Mouse (Mus musculus) kidney, embryonic 15.5 days (tissue): ENCODE data around the gene Aldh1l2. TPM values are rescaled to one million over a fixed set of nuclear protein-coding genes. Genes with fewer than 3 reads are reported as not detected.

Experiments used
- ATAC-seq: fragments of 200-750 bp; cut with Nextera tagmentation; replicated peaks from 2 replicates; pipeline ENCODE4 v1.8.0; 2017; ENCODE audit warnings: moderate TSS enrichment; ENCODE audit not compliant: low FRiP score
- H3K27ac ChIP-seq: fragments of 300-500 bp; sonication (generic); 2 replicates; pipeline ENCODE4 v1.5.1; 2015; ENCODE audit warnings: mild to moderate bottlenecking, inconsistent platforms
- H3K27me3 ChIP-seq: fragments of 300-500 bp; sonication (generic); 2 replicates; pipeline ENCODE4 v1.6.1; 2015; ENCODE audit warnings: inconsistent platforms
- H3K36me3 ChIP-seq: fragments of 300-500 bp; sonication (generic); 2 replicates; pipeline ENCODE4 v1.6.1; 2015; ENCODE audit warnings: inconsistent platforms
- H3K4me1 ChIP-seq: fragments of 300-500 bp; sonication (generic); 2 replicates; pipeline ENCODE4 v1.6.1; 2015; ENCODE audit warnings: inconsistent platforms
- H3K4me2 ChIP-seq: fragments of 300-500 bp; sonication (generic); 2 replicates; pipeline ENCODE4 v1.6.1; 2015; ENCODE audit warnings: moderate library complexity, mild to moderate bottlenecking, inconsistent platforms
- H3K4me3 ChIP-seq: fragments of 300-500 bp; sonication (generic); replicated peaks from 2 replicates; pipeline ENCODE4 v1.5.1; 2015; ENCODE audit warnings: mild to moderate bottlenecking, inconsistent platforms
- H3K9ac ChIP-seq: fragments of 300-500 bp; sonication (generic); 2 replicates; pipeline ENCODE4 v1.6.1; 2015; ENCODE audit warnings: mild to moderate bottlenecking, inconsistent platforms
- H3K9me3 ChIP-seq: fragments of 300-500 bp; sonication (generic); replicated peaks from 2 replicates; pipeline ENCODE4 v1.6.1; 2016; ENCODE audit warnings: inconsistent platforms
- WGBS: fragments of 180-500 bp; shearing (Covaris S2); methylation state at CpG from one replicate; pipeline ENCODE4 v1.1.7; 2015; ENCODE audit warnings: mixed read lengths; 5-methylcytosine and 5-hydroxymethylcytosine counted together
- polyA plus RNA-seq: library from polyadenylated mRNA; unstranded; fragments of >200 nt; fragmentation: Nextera tagmentation; extraction: Ambion mirVana; gene quantifications from 2 replicates; pipeline ENCODE4 v1.2.1, GENCODE M21; 2015

Aldh1l2 gene
- polyA plus RNA-seq, result 0.79 and 0.99 TPM in 2 replicates

DNA sequence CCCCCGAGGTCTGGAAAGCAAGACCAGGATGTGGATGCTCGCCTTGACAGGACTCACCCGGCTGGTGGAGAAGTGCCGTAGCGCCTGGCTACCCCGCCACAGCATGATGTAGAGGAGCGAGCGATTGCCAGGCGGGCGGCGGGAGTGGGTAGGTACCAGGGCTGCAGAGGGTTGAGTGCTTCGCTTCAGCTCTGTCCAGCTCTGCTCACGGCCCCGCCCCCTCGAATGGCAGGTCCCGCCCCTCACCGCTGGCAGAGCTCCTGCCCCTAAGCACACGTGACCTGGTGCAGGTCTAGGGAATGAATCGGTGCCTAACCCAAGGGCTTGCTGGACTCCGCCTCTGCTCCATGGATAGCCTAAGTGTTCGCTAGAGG lies at the start of gene Aldh1l2:
Gene Aldh1l2 (minus strand): TSS at position 231 of the 374 bp plus-strand sequence.
- Histone ChIP-seq H3K27ac (no peak within 1 kb of the TSS), H3K9me3 (no peaks in the 10 kb centered on the region), H3K36me3 (no peaks in the 10 kb centered on the region), H3K4me2 (peak within 1 kb of the TSS; percentile 93), H3K9ac (peak within 1 kb of the TSS; percentile 31), H3K4me3 (peak within 1 kb of the TSS; percentile 47), H3K4me1 (peaks cover 13% of the 10 kb centered on the region; the same call in 1 of the 2 replicates), H3K27me3 (peaks cover 22% of the 10 kb centered on the region)
- under 1% methylated on average over 21 of the region's 21 CpGs for WGBS
- ATAC-seq, result peak; percentile 98

DNA sequence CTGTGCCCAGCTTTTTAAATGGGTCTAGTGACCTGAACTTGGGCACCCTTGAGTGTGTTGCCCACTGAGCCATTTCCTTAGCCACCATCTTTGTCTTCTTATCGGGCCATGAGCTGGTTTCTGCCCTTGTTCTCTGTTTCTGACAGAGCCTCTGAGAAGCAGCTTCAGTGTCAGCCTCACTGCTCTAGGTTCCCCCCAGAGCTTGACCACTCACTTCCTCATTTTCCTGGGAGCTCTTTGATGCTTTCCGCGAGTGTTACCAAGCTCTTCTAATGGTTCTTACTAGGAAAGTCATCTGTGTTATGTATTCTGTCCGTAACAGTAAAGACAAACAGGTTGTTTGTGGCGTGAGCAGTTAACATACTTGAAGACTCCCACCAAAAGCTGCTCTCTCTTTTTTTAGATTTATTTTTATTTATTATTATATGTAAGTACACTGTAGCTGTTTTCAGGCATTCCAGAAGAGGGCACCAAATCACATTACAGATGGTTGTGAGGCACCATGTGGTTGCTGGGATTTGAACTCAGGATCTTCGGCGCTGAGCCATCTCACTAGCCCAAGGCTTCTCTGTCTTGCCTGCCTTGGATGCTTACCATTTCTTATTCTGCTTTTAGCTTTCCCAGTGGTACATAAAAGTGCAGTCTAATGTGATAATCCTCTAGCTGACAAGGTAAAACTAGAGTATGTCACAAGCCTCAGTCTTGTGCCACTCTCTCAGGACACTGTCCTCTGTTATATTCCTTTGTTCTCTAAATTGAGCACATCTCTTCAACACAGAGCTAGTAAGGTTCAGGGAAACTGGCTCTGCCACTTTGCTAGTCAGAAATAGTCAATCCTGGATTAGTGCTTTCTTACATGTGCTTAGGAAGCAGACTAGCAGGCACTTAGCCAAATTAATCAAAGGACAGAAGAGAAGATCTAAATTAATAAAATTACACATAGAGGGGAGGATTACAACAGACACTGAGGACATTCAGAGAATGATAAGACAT lies 31.8 kb upstream of the Aldh1l2 start:
- H3K27ac ChIP-seq, result no peak overlapping the region
- peaks cover 92% of the 10 kb centered on the region for H3K36me3 ChIP-seq
- no peak for ATAC-seq

DNA sequence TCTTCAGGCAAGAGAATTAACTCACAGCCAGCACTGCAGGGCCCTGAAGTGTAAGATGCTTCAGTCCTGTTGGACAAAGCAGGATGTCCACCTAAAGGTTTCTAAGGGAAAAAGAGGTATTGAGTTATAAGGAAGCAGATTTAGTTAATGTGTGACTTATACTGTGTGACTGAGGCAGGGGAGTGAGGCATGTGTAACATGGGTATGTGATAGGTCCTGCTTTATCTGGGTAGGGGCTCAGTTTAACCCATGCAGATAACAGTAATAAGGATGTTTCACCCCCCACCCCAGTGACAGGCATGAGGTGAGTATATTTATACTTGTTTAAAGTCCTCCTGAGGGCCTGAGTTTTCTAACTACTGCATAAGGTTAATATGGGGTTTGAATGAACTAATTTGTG lies 29.1 kb upstream of the Aldh1l2 start:
- H3K27me3 ChIP-seq, result no peaks in the 10 kb centered on the region
- no peak overlapping the region for H3K4me2 ChIP-seq
- no peak for ATAC-seq
- no peak overlapping the region for H3K9ac ChIP-seq
- no peaks in the 10 kb centered on the region for H3K9me3 ChIP-seq
- H3K4me3 ChIP-seq, result no peak overlapping the region
- H3K4me1 ChIP-seq, result no peaks in the 10 kb centered on the region
- no peak overlapping the region for H3K27ac ChIP-seq
- peaks cover 88% of the 10 kb centered on the region for H3K36me3 ChIP-seq

More for the DNA sequence above, 31.8 kb upstream of the Aldh1l2 start:
- 96% methylated on average over 7 of the region's 7 CpGs for WGBS
- no peak overlapping the region for H3K4me2 ChIP-seq
- H3K9ac ChIP-seq, result no peak overlapping the region
- no peaks in the 10 kb centered on the region for H3K4me1 ChIP-seq
- H3K9me3 ChIP-seq, result no peaks in the 10 kb centered on the region
- no peak overlapping the region for H3K4me3 ChIP-seq
- H3K27me3 ChIP-seq, result no peaks in the 10 kb centered on the region

DNA sequence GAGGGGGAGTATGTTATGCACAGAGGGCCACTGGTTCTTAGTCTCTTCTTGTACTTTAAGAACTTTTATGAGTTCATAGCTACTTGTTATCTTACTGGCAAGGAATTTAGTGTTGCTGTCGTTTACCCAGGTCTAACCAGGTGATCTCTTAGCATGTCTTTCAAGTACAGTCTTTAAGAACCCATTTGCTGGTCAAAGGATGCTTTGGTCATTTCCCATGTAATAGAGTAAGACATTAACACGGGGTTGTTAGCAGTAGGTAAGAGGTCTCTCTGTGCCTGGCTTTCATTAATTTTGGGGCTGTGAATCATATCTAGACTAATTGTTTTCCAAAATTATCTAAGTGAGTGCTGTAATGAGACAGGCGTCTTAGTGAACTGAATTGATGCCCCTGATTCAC lies 11.4 kb upstream of the Aldh1l2 start:
- no peak for ATAC-seq
- peaks cover 22% of the 10 kb centered on the region for H3K36me3 ChIP-seq
- no peaks in the 10 kb centered on the region for H3K9me3 ChIP-seq
- no peak overlapping the region for H3K9ac ChIP-seq
- WGBS, result 58% methylated on average over 3 of the region's 3 CpGs
- peaks cover 22% of the 10 kb centered on the region for H3K4me1 ChIP-seq
- H3K27me3 ChIP-seq, result no peaks in the 10 kb centered on the region
- peak overlapping the region; percentile 71 for H3K4me2 ChIP-seq
- H3K4me3 ChIP-seq, result peak overlapping the region; percentile 93; the same call in 1 of the 2 replicates
- H3K27ac ChIP-seq, result no peak overlapping the region

DNA sequence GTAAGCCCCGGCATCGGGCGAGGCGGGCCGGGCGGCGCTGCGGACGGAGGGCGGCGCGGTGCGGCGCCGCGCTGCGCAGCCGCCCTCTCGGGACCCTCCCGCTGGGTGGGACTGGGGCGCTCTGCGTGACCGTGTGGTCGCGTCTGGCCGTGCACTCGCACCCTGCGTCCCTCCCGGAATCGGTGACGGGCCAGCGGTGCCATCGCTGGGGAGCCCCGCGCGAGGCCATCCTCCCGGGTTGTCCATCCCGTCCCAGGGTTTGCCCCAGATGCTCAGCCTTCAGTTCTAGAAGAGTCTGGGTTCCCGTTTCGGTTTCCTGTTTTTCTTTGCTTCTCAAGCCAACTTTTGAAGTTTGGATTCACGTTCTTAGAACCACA lies 10.2 kb upstream of the Aldh1l2 start:
- Histone ChIP-seq H3K9ac (peak overlapping the region; percentile 87), H3K36me3 (peaks cover 12% of the 10 kb centered on the region), H3K9me3 (no peaks in the 10 kb centered on the region), H3K4me3 (peak overlapping the region; percentile 93), H3K4me1 (peaks cover 22% of the 10 kb centered on the region), H3K27ac (peak overlapping the region; percentile 91), H3K4me2 (peak overlapping the region; percentile 71), H3K27me3 (no peaks in the 10 kb centered on the region)
- peak; percentile 96 for ATAC-seq
- WGBS, result under 1% methylated on average over 40 of the region's 41 CpGs

DNA sequence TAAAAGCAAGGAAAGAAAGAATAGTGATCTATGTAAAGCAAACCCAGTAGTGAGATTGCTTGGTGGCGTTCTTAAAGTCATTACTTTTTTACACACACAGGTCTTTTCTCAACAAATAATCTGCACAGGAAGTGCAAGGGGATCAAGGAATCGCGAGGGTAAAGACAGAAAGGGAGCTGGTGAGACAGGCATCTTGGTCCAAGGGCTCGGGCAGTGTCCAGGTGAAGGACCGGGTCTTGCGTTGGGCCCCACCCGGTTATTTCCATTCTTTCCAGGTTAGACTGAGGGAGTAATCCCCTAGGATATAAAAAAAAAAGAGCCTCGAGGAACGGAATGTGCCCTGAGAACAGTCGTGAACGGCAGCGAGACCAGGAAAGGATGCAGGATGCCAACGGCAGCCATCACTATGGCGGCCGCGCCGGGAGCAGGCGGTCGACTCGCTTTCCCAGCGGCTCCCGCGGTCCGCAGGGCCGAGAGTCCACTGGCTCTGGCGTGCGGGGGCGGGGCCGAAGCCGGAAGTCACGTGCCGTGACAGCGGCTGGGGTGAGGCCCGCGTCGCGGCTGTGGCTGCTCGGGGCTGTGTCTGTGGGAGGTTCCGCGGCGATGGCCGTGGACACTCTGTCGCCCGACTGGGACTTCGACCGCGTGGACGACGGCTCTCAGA lies 9.6 kb upstream of the Aldh1l2 start, which contains the start of gene Washc4:
Gene Washc4 (plus strand): TSS at position 314 of the 664 bp plus-strand sequence.
- Histone ChIP-seq H3K27ac (peak within 1 kb of the TSS; percentile 91), H3K4me1 (peaks cover 22% of the 10 kb centered on the region), H3K9me3 (no peaks in the 10 kb centered on the region), H3K36me3 (peaks cover 10% of the 10 kb centered on the region), H3K27me3 (no peaks in the 10 kb centered on the region), H3K4me3 (peak within 1 kb of the TSS; percentile 93), H3K4me2 (peak within 1 kb of the TSS; percentile 71), H3K9ac (peak within 1 kb of the TSS; percentile 87)
- peak; percentile 99 for ATAC-seq
- WGBS, result 1% methylated on average over 44 of the region's 49 CpGs

DNA sequence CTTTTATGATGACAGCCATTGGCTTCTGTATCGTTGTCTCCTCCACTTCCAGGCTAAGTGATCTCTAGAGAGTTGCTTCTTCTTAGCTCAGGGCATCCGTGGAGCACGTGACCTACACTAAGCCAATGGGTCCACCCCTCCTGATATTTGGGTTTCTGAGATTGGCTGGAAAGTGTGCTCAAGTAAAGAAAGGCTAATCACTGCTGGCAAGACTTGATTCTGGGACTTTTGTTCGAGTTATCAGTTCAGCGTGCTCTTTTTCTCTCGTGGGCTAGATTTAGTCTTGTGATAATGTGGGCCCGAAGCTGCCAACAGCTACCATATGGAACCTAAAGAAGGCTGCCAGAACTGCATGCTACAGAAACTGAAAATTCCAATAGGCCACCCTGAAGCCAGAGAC lies 8.3 kb upstream of the Aldh1l2 start:
- Histone ChIP-seq H3K36me3 (no peaks in the 10 kb centered on the region), H3K27me3 (0 out of 2 replicates have a peak, but pooled peaks cover under 1% of the 10 kb centered on the region), H3K9me3 (no peaks in the 10 kb centered on the region), H3K4me1 (peaks cover 18% of the 10 kb centered on the region), H3K9ac (no peak overlapping the region), H3K4me2 (no peak overlapping the region), H3K4me3 (no peak overlapping the region), H3K27ac (no peak overlapping the region)
- 82% methylated on average over 7 of the region's 7 CpGs for WGBS
- ATAC-seq, result no peak

DNA sequence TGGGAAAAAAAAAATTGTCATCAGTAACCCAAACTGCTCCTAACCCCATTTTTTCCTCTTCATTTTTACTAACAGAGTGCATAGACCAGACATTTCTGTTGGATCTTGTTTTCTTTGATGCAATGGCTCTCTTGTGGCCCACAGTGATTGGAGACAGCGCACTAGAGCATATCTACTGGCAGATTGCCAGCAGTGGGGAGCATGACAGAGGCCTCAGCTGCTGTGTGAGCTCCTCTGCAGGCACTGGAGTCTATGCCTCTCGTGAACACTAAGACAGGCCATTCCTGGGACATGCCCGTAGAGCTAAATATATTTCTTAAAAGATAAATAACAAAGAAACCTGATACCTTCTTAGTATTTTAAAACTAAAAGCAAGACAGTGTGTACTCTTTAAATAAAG lies 6.2 kb upstream of the Aldh1l2 start:
- no peak for ATAC-seq
- H3K27me3 ChIP-seq, result 0 out of 2 replicates have a peak, but pooled peaks cover 4% of the 10 kb centered on the region
- no peak overlapping the region for H3K9ac ChIP-seq
- no peak overlapping the region for H3K4me3 ChIP-seq
- peaks cover 8% of the 10 kb centered on the region for H3K4me1 ChIP-seq
- WGBS, result 36% methylated on average over 3 of the region's 3 CpGs
- no peaks in the 10 kb centered on the region for H3K9me3 ChIP-seq
- no peak overlapping the region for H3K4me2 ChIP-seq
- no peaks in the 10 kb centered on the region for H3K36me3 ChIP-seq
- no peak overlapping the region for H3K27ac ChIP-seq

DNA sequence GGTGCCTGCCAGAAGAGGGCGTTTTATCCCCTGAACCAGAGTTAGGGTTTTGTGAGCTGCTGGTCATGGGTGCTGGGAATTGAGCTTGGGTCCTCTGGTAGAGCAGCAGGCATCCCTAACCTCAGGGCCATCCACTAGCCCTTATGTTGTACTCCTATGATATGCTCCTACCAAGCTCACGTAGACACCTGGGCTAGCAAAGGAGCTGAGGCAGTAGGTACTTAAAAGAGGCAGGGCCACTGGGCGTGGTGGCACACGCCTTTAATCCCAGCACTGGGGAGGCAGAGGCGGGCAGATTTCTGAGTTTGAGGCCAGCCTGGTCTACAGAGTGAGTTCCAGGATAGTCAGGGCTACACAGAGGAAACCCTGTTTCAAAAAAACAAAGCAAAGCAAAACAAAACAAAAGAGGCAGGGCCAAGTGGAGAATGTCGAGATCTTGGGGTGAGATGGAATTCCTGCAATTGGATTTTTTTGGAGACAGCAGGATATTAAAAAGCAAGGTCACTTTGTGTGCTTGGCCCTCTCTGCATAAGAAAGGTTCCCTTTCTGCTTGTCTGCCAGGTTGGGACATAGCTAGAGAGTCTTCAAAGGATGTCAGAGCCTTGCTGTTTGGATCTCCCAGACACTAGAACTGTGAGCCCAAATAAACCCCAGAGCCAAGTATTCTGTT lies 5.5 kb upstream of the Aldh1l2 start:
- ATAC-seq, result no peak
- Histone ChIP-seq H3K4me1 (0 out of 2 replicates have a peak, but pooled peaks cover 2% of the 10 kb centered on the region), H3K36me3 (no peaks in the 10 kb centered on the region), H3K27me3 (peaks cover 10% of the 10 kb centered on the region), H3K4me3 (no peak overlapping the region), H3K9ac (no peak overlapping the region), H3K27ac (no peak overlapping the region), H3K4me2 (no peak overlapping the region), H3K9me3 (no peaks in the 10 kb centered on the region)
- 76% methylated on average over 6 of the region's 6 CpGs for WGBS

DNA sequence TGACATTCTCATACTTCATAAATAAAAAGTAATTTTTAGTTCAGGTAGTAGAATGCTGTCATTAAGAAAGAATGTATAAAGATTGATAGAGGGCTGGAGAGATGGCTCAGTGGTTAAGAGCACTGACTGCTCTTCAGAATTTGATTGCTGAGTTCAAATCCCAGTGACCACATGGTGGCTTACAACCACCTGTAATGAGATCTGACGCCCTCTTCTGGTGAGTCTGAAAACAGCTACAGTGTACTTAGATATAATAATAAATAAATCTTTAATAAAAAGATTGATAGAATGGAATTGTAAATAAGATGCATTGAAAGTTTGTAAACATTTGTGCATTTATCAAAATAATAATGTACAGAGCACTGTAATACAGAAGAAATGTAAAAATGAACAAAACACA lies 2.5 kb upstream of the Aldh1l2 start:
- Histone ChIP-seq H3K9ac (no peak overlapping the region), H3K4me1 (peaks cover 13% of the 10 kb centered on the region; the same call in 1 of the 2 replicates), H3K36me3 (no peaks in the 10 kb centered on the region), H3K9me3 (no peaks in the 10 kb centered on the region), H3K27me3 (peaks cover 22% of the 10 kb centered on the region), H3K4me3 (no peak overlapping the region), H3K27ac (no peak overlapping the region), H3K4me2 (no peak overlapping the region)
- no peak for ATAC-seq
- WGBS, result 9% methylated on average over 1 of the region's 1 CpGs

DNA sequence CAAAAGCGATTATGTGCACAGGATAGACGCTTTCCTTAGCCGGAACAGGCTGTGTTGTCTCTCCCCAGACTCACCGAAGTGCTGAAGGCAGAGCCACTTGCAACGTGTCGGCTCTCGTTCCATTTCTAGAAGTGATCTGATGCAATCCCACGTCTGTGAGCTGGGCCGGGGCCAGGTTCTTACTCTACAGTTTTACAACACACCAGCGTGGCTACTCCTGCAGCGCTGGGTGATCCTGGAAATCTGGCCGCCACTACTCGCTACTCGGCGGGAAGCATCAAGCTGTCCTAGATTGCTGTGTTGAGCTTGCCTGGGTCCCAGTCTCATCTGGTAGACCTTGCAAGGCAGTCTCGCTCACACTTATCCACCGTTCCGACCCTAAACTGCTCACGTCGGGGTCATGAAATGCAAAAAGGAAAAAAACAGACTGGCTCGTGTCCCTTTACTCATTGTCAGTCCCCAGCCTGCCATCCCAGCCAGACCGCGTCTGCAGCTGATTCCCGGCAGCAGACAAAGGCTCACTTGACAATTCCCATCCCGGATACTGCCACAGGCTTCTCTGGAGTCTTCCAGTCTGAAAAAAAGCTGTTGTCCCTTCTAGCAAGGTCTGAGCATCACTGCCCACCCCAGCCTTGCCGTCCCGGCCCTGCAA lies 556 bp downstream of the Aldh1l2 start:
- H3K4me1 ChIP-seq, result peaks cover 13% of the 10 kb centered on the region; the same call in 1 of the 2 replicates
- H3K36me3 ChIP-seq, result no peaks in the 10 kb centered on the region
- H3K27me3 ChIP-seq, result peaks cover 22% of the 10 kb centered on the region
- peak overlapping the region; percentile 31 for H3K9ac ChIP-seq
- H3K9me3 ChIP-seq, result no peaks in the 10 kb centered on the region
- WGBS, result 3% methylated on average over 27 of the region's 27 CpGs
- peak overlapping the region; percentile 93 for H3K4me2 ChIP-seq
- ATAC-seq, result peak; percentile 50
- no peak overlapping the region for H3K27ac ChIP-seq
- H3K4me3 ChIP-seq, result peak overlapping the region; percentile 47
